In the genomic region with DNA sequence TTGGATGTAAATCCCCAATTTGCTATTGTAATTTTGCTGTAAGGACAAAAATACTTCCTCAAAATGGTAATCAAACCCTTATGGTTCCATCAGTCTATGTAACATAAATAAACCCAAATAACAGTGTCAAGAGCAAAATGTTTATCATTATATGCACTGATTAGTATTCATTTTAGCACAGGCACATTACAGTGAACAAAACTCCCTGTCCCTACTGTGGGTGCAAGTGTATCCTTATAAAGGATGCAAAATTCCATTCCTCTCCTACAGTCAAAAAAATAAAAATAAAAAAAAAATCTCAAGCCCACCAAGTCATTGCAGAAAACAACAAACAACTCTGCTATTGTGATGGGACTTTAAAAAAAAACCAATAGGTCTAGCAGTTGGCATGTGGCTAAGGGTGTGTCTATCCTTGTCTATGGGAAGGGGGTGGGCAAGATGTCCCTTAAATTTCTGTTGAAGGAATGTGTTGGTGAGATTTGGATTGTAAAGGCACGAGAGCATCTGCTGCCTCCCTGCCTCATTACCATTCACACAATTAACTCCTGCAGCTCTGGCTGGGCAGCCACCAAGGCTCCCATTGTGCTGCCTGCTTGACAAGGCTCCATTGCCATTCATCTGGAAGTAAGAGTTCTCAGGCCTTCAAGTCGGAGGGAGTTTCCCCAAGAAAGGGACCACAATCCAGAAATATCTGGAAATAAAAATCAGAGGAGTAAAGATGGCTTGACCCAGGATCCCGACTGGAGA, we compare ENCODE assay signal across 11 mouse cellular contexts. TPM values are rescaled to one million over a fixed set of nuclear protein-coding genes. Genes with fewer than 3 reads are reported as not detected.
A peak's percentile ranks its signal among the peaks of the same experiment; 100 is the strongest.
DNase-seq lines count a peak whose midpoint lies in the region; ATAC-seq lines count a peak whose summit lies in the region.
"Had no signal": no experiment of that assay in that cellular context is flagged by ENCODE, and none has a peak within 500 bp of the region (broad histone marks: within the 10 kb centered on the region; RNA-seq: fewer than 3 reads in every experiment).

No protein-coding gene starts in this region.

- no peak overlapping the region for H3K4me3 ChIP-seq in hindbrain, embryonic 11.5 days (ENCODE audit: low read depth, low read length)
- no peak overlapping the region for H3K4me3 ChIP-seq in midbrain, embryonic 15.5 days
- H3K4me3 ChIP-seq: embryonic facial prominence, embryonic 15.5 days had no signal

- H3K27me3 ChIP-seq in hindbrain, embryonic 11.5 days (ENCODE audit: control insufficient read depth, insufficient read depth, low read length): no peaks in the 10 kb centered on the region
- H3K27me3 ChIP-seq in midbrain, embryonic 15.5 days (replicated peaks): no peaks in the 10 kb centered on the region
- H3K27me3 ChIP-seq: embryonic facial prominence, embryonic 15.5 days had no signal

- peak; percentile 47 for DNase-seq in Muller cell, postnatal 12 days (ENCODE audit: inconsistent ontology term)
- peak; percentile 39 for DNase-seq in embryo, embryonic 9.5 days (ENCODE audit: extremely low spot score)
- peak; percentile 69 for DNase-seq in hindbrain, embryonic 11.5 days (ENCODE audit: low spot score)
- no peak for DNase-seq in ovary, postnatal 14 days (ENCODE audit: low spot score)
- no peak for DNase-seq in lung, postnatal 4 days
- no peak for DNase-seq in layer of hippocampus, adult 8-10 months (ENCODE audit: low spot score in 2 of 2)
- DNase-seq: gastrocnemius, postnatal 14 days; heart, postnatal 10 days; kidney, adult 2 months had no signal

- H3K36me3 ChIP-seq in hindbrain, embryonic 11.5 days (ENCODE audit: control insufficient read depth, insufficient read depth, low read length): no peaks in the 10 kb centered on the region
- no peaks in the 10 kb centered on the region for H3K36me3 ChIP-seq in midbrain, embryonic 15.5 days (replicated peaks)
- H3K36me3 ChIP-seq: embryonic facial prominence, embryonic 15.5 days had no signal

- H3K4me1 ChIP-seq in hindbrain, embryonic 11.5 days (replicated peaks; ENCODE audit: control insufficient read depth, insufficient read depth, low read length): no peaks in the 10 kb centered on the region
- peaks cover 3% of the 10 kb centered on the region; the same call in 1 of the 2 replicates for H3K4me1 ChIP-seq in midbrain, embryonic 15.5 days
- H3K4me1 ChIP-seq: embryonic facial prominence, embryonic 15.5 days had no signal

- H3K9me3 ChIP-seq in hindbrain, embryonic 11.5 days (ENCODE audit: control insufficient read depth, low read length): no peaks in the 10 kb centered on the region
- no peaks in the 10 kb centered on the region for H3K9me3 ChIP-seq in midbrain, embryonic 15.5 days
- H3K9me3 ChIP-seq: embryonic facial prominence, embryonic 15.5 days had no signal

- WGBS in hindbrain, embryonic 11.5 days: 11% methylated on average over 3 of the region's 3 CpGs
- WGBS in midbrain, embryonic 15.5 days: 2% methylated on average over 3 of the region's 3 CpGs

- H3K27ac ChIP-seq in hindbrain, embryonic 11.5 days (ENCODE audit: low read depth, low read length): peak overlapping the region; percentile 1; the same call in 1 of the 2 replicates
- no peak overlapping the region for H3K27ac ChIP-seq in midbrain, embryonic 15.5 days
- H3K27ac ChIP-seq: embryonic facial prominence, embryonic 15.5 days had no signal

- peak; percentile 96 for ATAC-seq in hindbrain, embryonic 11.5 days (ENCODE audit: low FRiP score)
- ATAC-seq in midbrain, embryonic 15.5 days (replicated peaks): peak; percentile 82

- no peak overlapping the region for H3K9ac ChIP-seq in hindbrain, embryonic 11.5 days (ENCODE audit: low read depth, low read length)
- H3K9ac ChIP-seq in midbrain, embryonic 15.5 days: no peak overlapping the region
- H3K9ac ChIP-seq: embryonic facial prominence, embryonic 15.5 days had no signal

- no peak overlapping the region for H3K4me2 ChIP-seq in hindbrain, embryonic 11.5 days (replicated peaks; ENCODE audit: low read depth, low read length)
- no peak overlapping the region for H3K4me2 ChIP-seq in midbrain, embryonic 15.5 days
- H3K4me2 ChIP-seq: embryonic facial prominence, embryonic 15.5 days had no signal

RNA-seq across cellular contexts. Expression of gene Pcdh18, which starts 12.0 kb away (rescaled TPM):
- 63.6 and 71.1 TPM in 2 replicates for polyA plus RNA-seq in hindbrain, embryonic 11.5 days (2014; fragmentation: Nextera tagmentation; extraction: Ambion mirVana)
- polyA plus RNA-seq in midbrain, embryonic 15.5 days (2015; fragmentation: Nextera tagmentation; extraction: Ambion mirVana): 38.4 and 39.1 TPM in 2 replicates
- total RNA-seq in layer of hippocampus, adult 8-10 months (2022): 1 to 10 TPM; 2.0 to 3.9 (median 3.0) TPM

Comparison
In these comparisons a context has a peak if more than half of its experiments do, and no peak if none do; other contexts are left out.
1. DNase-seq: peak in Muller cell, postnatal 12 days (single experiment), embryo, embryonic 9.5 days (single experiment) and hindbrain, embryonic 11.5 days (single experiment); none in ovary, postnatal 14 days (single experiment), lung, postnatal 4 days (0 of 2) and layer of hippocampus, adult 8-10 months (0 of 2).